Mouse (Mus musculus): ENCODE data around the gene Gramd2. TPM values are rescaled to one million over a fixed set of nuclear protein-coding genes. Genes with fewer than 3 reads are reported as not detected.
A peak's percentile ranks its signal among the peaks of the same experiment; 100 is the strongest.

Gramd2 gene
- polyA plus RNA-seq, 1 experiment from 2014 or later, result 5.4 TPM

DNA sequence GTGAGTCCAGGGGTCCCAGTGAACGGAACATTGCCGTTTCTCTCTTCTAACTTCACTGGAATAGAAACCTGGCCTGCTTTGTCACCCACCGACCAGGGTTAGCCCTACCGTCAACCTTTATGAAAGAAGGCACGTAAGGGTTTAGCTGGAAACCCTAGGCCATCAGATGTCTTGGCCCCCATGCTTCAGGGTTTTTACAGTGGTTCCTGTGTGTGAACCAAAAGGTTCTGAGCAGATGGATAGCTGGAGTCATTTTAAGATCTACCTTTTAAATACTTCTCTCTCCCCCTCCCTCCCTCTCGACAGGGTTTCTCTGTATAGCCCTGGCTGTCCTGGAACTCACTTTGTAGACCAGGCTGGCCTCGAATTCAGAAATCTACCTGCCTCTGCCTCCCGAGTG lies 13.9 kb upstream of the Gramd2 start:
- Histone ChIP-seq H3K27me3 (replicated peaks; ENCODE audit: control insufficient read depth, insufficient read depth, low read length) (no peaks in the 10 kb centered on the region), H3K4me3 (replicated peaks; ENCODE audit: low read length) (no peak overlapping the region), H3K36me3 (ENCODE audit: control insufficient read depth, insufficient read depth) (peaks cover 36% of the 10 kb centered on the region), H3K27ac (ENCODE audit: low read length) (no peak overlapping the region), H3K9ac (replicated peaks; ENCODE audit: low read depth, low read length) (no peak overlapping the region), H3K4me2 (ENCODE audit: low read length) (no peak overlapping the region), H3K4me1 (replicated peaks; ENCODE audit: control insufficient read depth, insufficient read depth, low read length) (peaks cover 28% of the 10 kb centered on the region), H3K9me3 (ENCODE audit: control insufficient read depth, low read length) (no peaks in the 10 kb centered on the region)
- no peak for ATAC-seq
- WGBS, result 86% methylated on average over 8 of the region's 8 CpGs

DNA sequence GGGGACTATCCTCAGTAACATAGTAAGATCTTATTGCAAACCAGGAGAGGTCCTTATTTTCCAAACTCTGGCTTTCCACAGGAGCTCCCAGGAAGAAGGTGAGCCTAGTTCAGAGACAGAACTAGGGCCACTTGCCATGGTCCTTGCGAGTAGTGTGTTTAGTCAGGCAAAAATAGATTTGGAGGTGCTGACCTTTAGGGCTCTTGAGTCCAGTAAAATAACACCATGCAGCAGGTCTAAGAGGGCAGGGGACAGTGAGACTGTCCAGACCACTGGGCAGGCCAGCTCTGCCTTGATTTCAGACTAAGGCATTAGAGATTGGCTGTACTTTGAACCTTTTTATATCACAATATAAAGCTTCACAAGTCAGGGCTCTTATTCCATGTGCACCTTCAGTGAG lies 13.1 kb upstream of the Gramd2 start:
- 100% methylated on average over 1 of the region's 1 CpGs for WGBS
- ATAC-seq, result no peak

DNA sequence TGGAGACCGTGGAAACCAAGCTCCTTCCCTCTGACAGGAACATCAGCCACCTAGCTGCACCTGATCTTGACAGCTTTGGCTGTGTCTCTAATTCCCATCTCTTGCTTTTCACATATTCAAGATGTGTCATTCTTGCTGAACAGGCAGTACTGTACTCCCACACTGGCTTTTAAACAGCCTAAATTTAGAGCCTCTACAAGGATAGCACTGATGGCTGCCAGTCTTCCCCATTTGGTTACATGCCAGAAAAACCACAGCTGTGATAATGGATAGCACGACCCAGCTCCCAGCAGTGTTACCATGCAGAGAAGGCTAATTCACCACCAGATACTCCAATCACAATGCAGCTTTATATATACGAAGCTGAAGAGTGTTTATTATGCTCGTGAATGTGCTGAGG lies 12.7 kb upstream of the Gramd2 start:
- Histone ChIP-seq H3K4me1 (replicated peaks; ENCODE audit: control insufficient read depth, insufficient read depth, low read length) (peaks cover 16% of the 10 kb centered on the region), H3K27ac (ENCODE audit: low read length) (no peak overlapping the region), H3K4me3 (replicated peaks; ENCODE audit: low read length) (no peak overlapping the region), H3K27me3 (replicated peaks; ENCODE audit: control insufficient read depth, insufficient read depth, low read length) (no peaks in the 10 kb centered on the region), H3K9ac (replicated peaks; ENCODE audit: low read depth, low read length) (no peak overlapping the region), H3K36me3 (ENCODE audit: control insufficient read depth, insufficient read depth) (peaks cover 42% of the 10 kb centered on the region), H3K9me3 (ENCODE audit: control insufficient read depth, low read length) (no peaks in the 10 kb centered on the region), H3K4me2 (ENCODE audit: low read length) (no peak overlapping the region)
- 58% methylated on average over 4 of the region's 4 CpGs for WGBS
- ATAC-seq, result peak; percentile 47

More for the DNA sequence above, 13.1 kb upstream of the Gramd2 start:
- no peak overlapping the region for H3K4me3 ChIP-seq (replicated peaks; ENCODE audit: low read length)
- H3K36me3 ChIP-seq (ENCODE audit: control insufficient read depth, insufficient read depth), result peaks cover 38% of the 10 kb centered on the region
- peaks cover 20% of the 10 kb centered on the region for H3K4me1 ChIP-seq (replicated peaks; ENCODE audit: control insufficient read depth, insufficient read depth, low read length)
- no peaks in the 10 kb centered on the region for H3K9me3 ChIP-seq (ENCODE audit: control insufficient read depth, low read length)
- H3K9ac ChIP-seq (replicated peaks; ENCODE audit: low read depth, low read length), result no peak overlapping the region
- no peak overlapping the region for H3K27ac ChIP-seq (ENCODE audit: low read length)
- H3K27me3 ChIP-seq (replicated peaks; ENCODE audit: control insufficient read depth, insufficient read depth, low read length), result no peaks in the 10 kb centered on the region
- no peak overlapping the region for H3K4me2 ChIP-seq (ENCODE audit: low read length)

DNA sequence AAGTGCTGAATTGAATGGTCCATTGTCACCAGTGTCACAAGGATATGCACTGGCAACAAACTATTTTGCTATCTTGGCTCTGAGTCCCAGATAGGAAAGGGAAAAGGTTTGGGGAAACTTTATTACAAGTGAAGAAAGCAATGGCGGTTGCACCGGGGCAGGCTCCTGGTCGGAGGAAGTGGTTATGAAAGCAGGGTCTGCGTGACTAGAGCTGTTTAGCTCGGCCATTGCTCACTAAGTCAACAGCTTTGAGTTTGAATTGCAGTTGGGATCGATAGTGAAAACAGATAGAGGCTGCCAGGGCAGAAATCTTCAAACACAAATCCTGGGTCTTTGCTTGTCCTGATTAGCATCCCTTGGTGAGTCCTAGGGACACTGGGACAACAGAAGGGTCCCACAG lies 12.0 kb upstream of the Gramd2 start:
- no peaks in the 10 kb centered on the region for H3K9me3 ChIP-seq (ENCODE audit: control insufficient read depth, low read length)
- H3K36me3 ChIP-seq (ENCODE audit: control insufficient read depth, insufficient read depth), result peaks cover 48% of the 10 kb centered on the region
- 84% methylated on average over 6 of the region's 6 CpGs for WGBS
- no peak overlapping the region for H3K27ac ChIP-seq (ENCODE audit: low read length)
- H3K9ac ChIP-seq (replicated peaks; ENCODE audit: low read depth, low read length), result no peak overlapping the region
- peaks cover 14% of the 10 kb centered on the region for H3K4me1 ChIP-seq (replicated peaks; ENCODE audit: control insufficient read depth, insufficient read depth, low read length)
- ATAC-seq, result no peak
- H3K27me3 ChIP-seq (replicated peaks; ENCODE audit: control insufficient read depth, insufficient read depth, low read length), result no peaks in the 10 kb centered on the region
- H3K4me2 ChIP-seq (ENCODE audit: low read length), result no peak overlapping the region
- no peak overlapping the region for H3K4me3 ChIP-seq (replicated peaks; ENCODE audit: low read length)

DNA sequence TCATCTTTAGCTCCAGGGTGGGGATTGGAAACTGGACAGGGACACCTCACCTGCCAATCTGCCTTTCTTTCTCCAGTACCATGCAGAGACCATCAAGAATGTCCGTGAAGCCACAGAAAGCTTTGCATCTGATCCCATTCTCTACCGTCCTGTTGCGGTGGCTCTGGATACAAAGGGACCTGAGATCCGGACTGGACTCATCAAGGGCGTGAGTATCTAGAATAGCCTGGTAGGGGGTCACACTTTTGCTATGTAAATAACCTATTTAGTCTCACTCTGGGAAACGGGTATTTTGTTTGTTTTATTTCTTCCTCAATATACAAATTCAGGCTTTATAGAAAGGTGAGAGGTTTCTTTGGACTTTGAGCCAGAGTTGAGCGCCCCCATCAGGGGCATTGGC lies 11.5 kb upstream of the Gramd2 start:
- ATAC-seq, result no peak
- H3K4me1 ChIP-seq (replicated peaks; ENCODE audit: control insufficient read depth, insufficient read depth, low read length), result peaks cover 14% of the 10 kb centered on the region
- H3K27ac ChIP-seq (ENCODE audit: low read length), result no peak overlapping the region
- H3K9ac ChIP-seq (replicated peaks; ENCODE audit: low read depth, low read length), result no peak overlapping the region
- no peak overlapping the region for H3K4me2 ChIP-seq (ENCODE audit: low read length)
- WGBS, result 75% methylated on average over 7 of the region's 7 CpGs
- H3K27me3 ChIP-seq (replicated peaks; ENCODE audit: control insufficient read depth, insufficient read depth, low read length), result no peaks in the 10 kb centered on the region
- H3K36me3 ChIP-seq (ENCODE audit: control insufficient read depth, insufficient read depth), result peaks cover 53% of the 10 kb centered on the region
- H3K4me3 ChIP-seq (replicated peaks; ENCODE audit: low read length), result no peak overlapping the region
- no peaks in the 10 kb centered on the region for H3K9me3 ChIP-seq (ENCODE audit: control insufficient read depth, low read length)

DNA sequence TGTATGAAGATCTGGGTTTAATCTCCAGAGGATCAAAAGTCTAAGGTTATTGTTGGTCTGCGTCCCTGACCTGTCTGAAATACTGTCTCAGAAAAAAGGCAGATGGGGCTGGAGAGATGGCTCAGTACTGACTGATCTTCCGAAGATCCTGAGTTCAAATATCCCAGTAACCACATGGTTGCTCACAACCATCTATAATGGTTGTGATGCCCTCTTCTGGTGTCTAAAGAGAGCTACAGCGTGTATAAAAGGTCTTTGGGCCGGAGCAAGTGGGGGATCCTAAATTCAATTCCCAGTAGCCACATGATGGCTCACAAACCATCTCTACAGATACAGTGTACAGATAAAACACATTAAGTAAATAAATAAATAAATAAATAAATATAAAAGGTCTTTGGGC lies 10.8 kb upstream of the Gramd2 start:
- H3K27me3 ChIP-seq (replicated peaks; ENCODE audit: control insufficient read depth, insufficient read depth, low read length), result no peaks in the 10 kb centered on the region
- H3K9ac ChIP-seq (replicated peaks; ENCODE audit: low read depth, low read length), result no peak overlapping the region
- H3K27ac ChIP-seq (ENCODE audit: low read length), result no peak overlapping the region
- WGBS, result 76% methylated on average over 4 of the region's 4 CpGs
- H3K36me3 ChIP-seq (ENCODE audit: control insufficient read depth, insufficient read depth), result peaks cover 55% of the 10 kb centered on the region
- peaks cover 7% of the 10 kb centered on the region for H3K4me1 ChIP-seq (replicated peaks; ENCODE audit: control insufficient read depth, insufficient read depth, low read length)
- ATAC-seq, result no peak
- no peak overlapping the region for H3K4me2 ChIP-seq (ENCODE audit: low read length)
- H3K4me3 ChIP-seq (replicated peaks; ENCODE audit: low read length), result no peak overlapping the region
- H3K9me3 ChIP-seq (ENCODE audit: control insufficient read depth, low read length), result no peaks in the 10 kb centered on the region

DNA sequence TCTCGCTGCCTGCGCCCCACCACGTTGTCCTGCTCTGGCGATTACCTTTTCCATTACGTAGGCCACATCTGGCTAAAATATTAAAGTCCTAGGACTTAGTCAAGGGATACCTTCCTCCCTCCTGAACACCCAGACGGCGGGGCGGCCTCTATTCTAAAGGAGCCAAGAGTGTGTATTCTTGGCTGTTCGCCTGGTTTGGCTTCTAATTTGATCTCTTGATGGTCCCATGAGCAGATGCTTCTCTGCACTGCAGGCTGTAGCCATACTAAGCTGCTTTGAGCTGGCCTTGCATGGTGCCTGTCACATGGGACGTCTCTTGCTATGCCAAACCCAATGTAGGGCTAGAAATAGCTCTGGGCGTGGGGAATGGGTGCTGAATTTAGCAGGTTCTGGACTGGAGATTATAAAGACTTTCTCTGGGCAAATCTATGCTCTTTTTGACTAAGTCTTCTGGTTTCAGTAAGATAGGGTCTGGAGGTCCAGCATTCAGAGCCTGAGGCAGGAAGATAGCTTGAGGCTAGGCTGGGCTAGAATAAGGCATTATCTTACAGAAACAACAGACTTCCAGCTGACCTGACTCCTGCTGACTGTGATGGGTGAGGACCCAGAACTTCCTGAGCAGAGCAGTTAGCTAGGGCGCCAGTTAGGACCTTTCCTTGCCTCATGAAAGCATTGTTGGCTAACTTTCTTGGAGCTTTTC lies 7.6 kb upstream of the Gramd2 start:
- Histone ChIP-seq H3K36me3 (ENCODE audit: control insufficient read depth, insufficient read depth) (peaks cover 64% of the 10 kb centered on the region), H3K4me1 (replicated peaks; ENCODE audit: control insufficient read depth, insufficient read depth, low read length) (no peaks in the 10 kb centered on the region), H3K27ac (ENCODE audit: low read length) (no peak overlapping the region), H3K9me3 (ENCODE audit: control insufficient read depth, low read length) (no peaks in the 10 kb centered on the region), H3K27me3 (replicated peaks; ENCODE audit: control insufficient read depth, insufficient read depth, low read length) (no peaks in the 10 kb centered on the region), H3K4me3 (replicated peaks; ENCODE audit: low read length) (no peak overlapping the region), H3K4me2 (ENCODE audit: low read length) (no peak overlapping the region), H3K9ac (replicated peaks; ENCODE audit: low read depth, low read length) (no peak overlapping the region)
- WGBS, result 80% methylated on average over 12 of the region's 12 CpGs
- ATAC-seq, result no peak

DNA sequence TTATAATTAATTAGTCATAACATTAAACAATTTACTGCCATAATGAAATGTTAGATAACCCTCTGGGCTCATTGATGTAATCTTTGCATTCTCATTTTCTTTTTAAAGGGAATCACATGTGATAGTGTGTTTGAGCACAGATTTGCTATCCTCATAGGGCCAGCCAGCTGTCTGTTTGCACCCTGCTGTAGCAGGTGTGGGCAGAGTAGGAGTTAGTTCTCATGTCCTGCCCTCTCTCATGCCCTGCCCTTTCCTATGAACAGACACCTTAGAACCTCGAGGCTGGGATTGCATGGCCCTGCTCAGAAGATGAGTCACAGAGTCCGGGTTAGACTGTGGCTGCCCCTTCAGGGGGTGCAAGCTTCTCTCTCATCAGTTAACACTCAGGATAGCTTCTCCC lies 6.5 kb upstream of the Gramd2 start:
- Histone ChIP-seq H3K4me2 (ENCODE audit: low read length) (no peak overlapping the region), H3K36me3 (ENCODE audit: control insufficient read depth, insufficient read depth) (peaks cover 60% of the 10 kb centered on the region), H3K27me3 (replicated peaks; ENCODE audit: control insufficient read depth, insufficient read depth, low read length) (no peaks in the 10 kb centered on the region), H3K9me3 (ENCODE audit: control insufficient read depth, low read length) (no peaks in the 10 kb centered on the region), H3K4me1 (replicated peaks; ENCODE audit: control insufficient read depth, insufficient read depth, low read length) (no peaks in the 10 kb centered on the region), H3K9ac (replicated peaks; ENCODE audit: low read depth, low read length) (no peak overlapping the region), H3K27ac (ENCODE audit: low read length) (no peak overlapping the region), H3K4me3 (replicated peaks; ENCODE audit: low read length) (no peak overlapping the region)
- ATAC-seq, result no peak
- 67% methylated on average over 2 of the region's 2 CpGs for WGBS

DNA sequence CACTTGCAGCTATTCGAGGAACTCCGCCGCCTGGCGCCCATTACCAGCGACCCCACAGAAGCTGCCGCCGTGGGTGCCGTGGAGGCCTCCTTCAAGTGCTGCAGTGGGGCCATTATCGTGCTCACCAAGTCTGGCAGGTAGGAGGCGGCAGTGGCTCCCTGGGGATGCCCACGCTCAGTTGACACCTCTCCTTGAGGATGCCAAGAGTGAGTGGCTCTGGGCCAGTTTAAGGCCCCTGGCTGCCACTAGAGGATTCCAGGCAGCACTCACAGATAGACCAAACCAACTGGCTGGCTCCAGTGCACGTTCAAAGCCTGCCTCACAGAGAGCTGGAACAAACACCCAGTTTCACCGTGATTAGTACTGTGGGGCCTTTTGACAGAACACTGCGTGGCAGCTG lies 4.3 kb upstream of the Gramd2 start:
- 82% methylated on average over 14 of the region's 14 CpGs for WGBS

DNA sequence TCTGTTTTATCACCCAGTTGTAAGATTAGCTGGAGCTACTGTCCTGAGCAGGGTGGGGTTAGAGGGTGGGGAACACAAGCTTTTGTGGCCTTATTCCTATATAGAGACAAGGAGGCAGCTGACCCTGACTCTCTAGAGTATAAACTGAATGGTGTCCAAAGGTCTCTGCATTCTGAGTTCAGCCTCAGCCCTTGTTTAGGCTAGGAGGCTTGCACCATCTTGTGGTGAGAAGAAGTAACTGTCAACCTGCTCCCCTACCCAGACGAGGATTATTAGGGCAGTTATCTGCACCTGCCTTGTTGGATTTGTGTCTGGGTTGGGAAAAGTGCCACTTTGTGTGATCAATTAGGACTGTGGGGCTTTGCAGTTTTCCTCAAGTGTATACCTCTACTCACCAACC lies 1.6 kb upstream of the Gramd2 start:
- no peak overlapping the region for H3K4me2 ChIP-seq (ENCODE audit: low read length)
- no peak overlapping the region for H3K9ac ChIP-seq (replicated peaks; ENCODE audit: low read depth, low read length)
- no peaks in the 10 kb centered on the region; the same call in 1 of the 2 replicates for H3K27me3 ChIP-seq (replicated peaks; ENCODE audit: control insufficient read depth, insufficient read depth, low read length)
- H3K4me3 ChIP-seq (replicated peaks; ENCODE audit: low read length), result no peak overlapping the region
- H3K9me3 ChIP-seq (ENCODE audit: control insufficient read depth, low read length), result no peaks in the 10 kb centered on the region
- peaks cover 33% of the 10 kb centered on the region for H3K36me3 ChIP-seq (ENCODE audit: control insufficient read depth, insufficient read depth)
- WGBS, result 7% methylated on average over 1 of the region's 1 CpGs
- no peak for ATAC-seq
- H3K27ac ChIP-seq (ENCODE audit: low read length), result no peak overlapping the region
- H3K4me1 ChIP-seq (replicated peaks; ENCODE audit: control insufficient read depth, insufficient read depth, low read length), result peaks cover 12% of the 10 kb centered on the region

More for the DNA sequence above, 4.3 kb upstream of the Gramd2 start:
- no peak overlapping the region for H3K9ac ChIP-seq (replicated peaks; ENCODE audit: low read depth, low read length)
- no peaks in the 10 kb centered on the region for H3K9me3 ChIP-seq (ENCODE audit: control insufficient read depth, low read length)
- H3K4me2 ChIP-seq (ENCODE audit: low read length), result no peak overlapping the region
- no peak overlapping the region for H3K4me3 ChIP-seq (replicated peaks; ENCODE audit: low read length)
- no peaks in the 10 kb centered on the region for H3K27me3 ChIP-seq (replicated peaks; ENCODE audit: control insufficient read depth, insufficient read depth, low read length)
- peaks cover 12% of the 10 kb centered on the region for H3K4me1 ChIP-seq (replicated peaks; ENCODE audit: control insufficient read depth, insufficient read depth, low read length)
- no peak for ATAC-seq
- no peak overlapping the region for H3K27ac ChIP-seq (ENCODE audit: low read length)
- peaks cover 55% of the 10 kb centered on the region for H3K36me3 ChIP-seq (ENCODE audit: control insufficient read depth, insufficient read depth)

Measured in forebrain, embryonic 16.5 days (tissue).